Mouse (Mus musculus) forebrain, embryonic 10.5 days (tissue): ENCODE measurements around the gene Snx30. TPM values are rescaled to one million over a fixed set of nuclear protein-coding genes. Genes with fewer than 3 reads are reported as not detected.
A peak's percentile ranks its signal among the peaks of the same experiment; 100 is the strongest.
"Not testable (repeated sequence)": the region's sequence is repeated elsewhere in the genome, so short reads cannot be mapped to it uniquely, and the experiment has no call there.

Experiments
- DNase-seq: peaks from one replicate; pipeline ENCODE4 v3.0.0-alpha.2; 2017; ENCODE audit warnings: low spot score; ENCODE audit errors: extremely low spot score
- H3K27ac ChIP-seq: fragments of 300-500 bp; sonication (generic); 2 replicates; pipeline ENCODE4 v1.5.1; 2016; ENCODE audit warnings: mild to moderate bottlenecking
- H3K27me3 ChIP-seq: fragments of 300-500 bp; sonication (generic); 2 replicates; pipeline ENCODE4 v1.6.1; 2016; ENCODE audit warnings: mild to moderate bottlenecking; ENCODE audit not compliant: poor library complexity, severe bottlenecking
- H3K36me3 ChIP-seq: fragments of 300-500 bp; sonication (generic); replicated peaks from 2 replicates; pipeline ENCODE4 v1.6.1; 2016; ENCODE audit warnings: mild to moderate bottlenecking, moderate library complexity
- H3K4me1 ChIP-seq: fragments of 300-500 bp; sonication (generic); 2 replicates; pipeline ENCODE4 v1.6.1; 2016
- H3K4me3 ChIP-seq: fragments of 300-500 bp; sonication (generic); 2 replicates; pipeline ENCODE4 v1.5.1; 2016; ENCODE audit warnings: mild to moderate bottlenecking, moderate library complexity
- H3K9me3 ChIP-seq: fragments of 300-500 bp; sonication (generic); 2 replicates; pipeline ENCODE4 v1.6.1; 2016; ENCODE audit warnings: mild to moderate bottlenecking, moderate library complexity
- WGBS: fragments of 180-500 bp; shearing (Covaris S2); methylation state at CpG from one replicate; pipeline ENCODE4 v1.1.7; 2016; 5-methylcytosine and 5-hydroxymethylcytosine counted together
- polyA plus RNA-seq: library from polyadenylated mRNA; unstranded; fragments of >200 nt; fragmentation: Nextera tagmentation; extraction: Ambion mirVana; gene quantifications from 2 replicates; pipeline ENCODE4 v1.2.1, GENCODE M21; 2016

Snx30 gene
- polyA plus RNA-seq, 1 experiment from 2014 or later = 5.7 TPM

- 58% methylated on average over 1 of the region's 1 CpGs for WGBS
- DNase-seq = no peak
- H3K4me1 ChIP-seq = peaks cover 12% of the 10 kb centered on the region
- H3K4me3 ChIP-seq = no peak overlapping the region
- H3K27ac ChIP-seq = no peak overlapping the region
- no peaks in the 10 kb centered on the region for H3K27me3 ChIP-seq
- H3K9me3 ChIP-seq = no peaks in the 10 kb centered on the region
- peaks cover 51% of the 10 kb centered on the region for H3K36me3 ChIP-seq
These were observed 25.1 kb upstream of the Snx30 start for GRCm38 (mm10) chr4:59780568-59780967.

GRCm38 (mm10) chr4:59782853-59783684, 22.6 kb upstream of the Snx30 start:
- H3K27ac ChIP-seq = peak overlapping the region; percentile 92
- under 1% methylated on average over 47 of the region's 47 CpGs for WGBS
- H3K27me3 ChIP-seq = no peaks in the 10 kb centered on the region
- no peaks in the 10 kb centered on the region for H3K9me3 ChIP-seq
- H3K36me3 ChIP-seq = peaks cover 28% of the 10 kb centered on the region
- H3K4me3 ChIP-seq = peak overlapping the region; percentile 86
- peak; percentile 42 for DNase-seq
- H3K4me1 ChIP-seq = peaks cover 12% of the 10 kb centered on the region

GRCm38 (mm10) chr4:59783685-59784279, 21.9 kb upstream of the Snx30 start:
- Histone ChIP-seq H3K27me3 (no peaks in the 10 kb centered on the region), H3K4me1 (peaks cover 12% of the 10 kb centered on the region), H3K36me3 (peaks cover 21% of the 10 kb centered on the region), H3K9me3 (no peaks in the 10 kb centered on the region), H3K27ac (peak overlapping the region; percentile 92), H3K4me3 (peak overlapping the region; percentile 86)
- peak; percentile 97 for DNase-seq
- 1% methylated on average over 36 of the region's 36 CpGs for WGBS

- Histone ChIP-seq H3K4me1 (peaks cover 12% of the 10 kb centered on the region), H3K4me3 (no peak overlapping the region), H3K27ac (no peak overlapping the region), H3K27me3 (no peaks in the 10 kb centered on the region), H3K36me3 (peaks cover 6% of the 10 kb centered on the region), H3K9me3 (no peaks in the 10 kb centered on the region)
- DNase-seq = no peak
- WGBS = 31% methylated on average over 2 of the region's 2 CpGs
These were observed 20.2 kb upstream of the Snx30 start for GRCm38 (mm10) chr4:59785412-59785811.

GRCm38 (mm10) chr4:59786661-59787060, 19.0 kb upstream of the Snx30 start:
- peaks cover 3% of the 10 kb centered on the region for H3K36me3 ChIP-seq
- under 1% methylated on average over 7 of the region's 7 CpGs for WGBS
- peak; percentile 68 for DNase-seq
- no peaks in the 10 kb centered on the region for H3K27me3 ChIP-seq
- H3K9me3 ChIP-seq = no peaks in the 10 kb centered on the region
- H3K27ac ChIP-seq = no peak overlapping the region
- no peak overlapping the region for H3K4me3 ChIP-seq
- peaks cover 9% of the 10 kb centered on the region for H3K4me1 ChIP-seq

GRCm38 (mm10) chr4:59787126-59787525, 18.5 kb upstream of the Snx30 start:
- H3K4me3 ChIP-seq = no peak overlapping the region
- H3K36me3 ChIP-seq = no peaks in the 10 kb centered on the region
- H3K27ac ChIP-seq = no peak overlapping the region
- no peak for DNase-seq
- 67% methylated on average over 6 of the region's 6 CpGs for WGBS
- H3K27me3 ChIP-seq = no peaks in the 10 kb centered on the region
- H3K9me3 ChIP-seq = no peaks in the 10 kb centered on the region
- H3K4me1 ChIP-seq = peaks cover 5% of the 10 kb centered on the region

GRCm38 (mm10) chr4:59789015-59789414, 16.6 kb upstream of the Snx30 start:
- no peak overlapping the region for H3K4me3 ChIP-seq
- H3K36me3 ChIP-seq = no peaks in the 10 kb centered on the region

GRCm38 (mm10) chr4:59793626-59794025, 12.0 kb upstream of the Snx30 start:
- H3K27me3 ChIP-seq, H3K4me1 ChIP-seq, H3K9me3 ChIP-seq, H3K27ac ChIP-seq, H3K4me3 ChIP-seq, DNase-seq, H3K36me3 ChIP-seq: not testable (repeated sequence)
- WGBS = 93% methylated on average over 2 of the region's 2 CpGs

More at GRCm38 (mm10) chr4:59789015-59789414, 16.6 kb upstream of the Snx30 start:
- H3K4me1 ChIP-seq = no peaks in the 10 kb centered on the region
- H3K27ac ChIP-seq = no peak overlapping the region
- no peaks in the 10 kb centered on the region for H3K9me3 ChIP-seq
- no peak for DNase-seq
- H3K27me3 ChIP-seq = no peaks in the 10 kb centered on the region

- Histone ChIP-seq H3K4me3 (no peak overlapping the region), H3K36me3 (no peaks in the 10 kb centered on the region), H3K27ac (no peak overlapping the region), H3K4me1 (no peaks in the 10 kb centered on the region), H3K9me3 (no peaks in the 10 kb centered on the region), H3K27me3 (no peaks in the 10 kb centered on the region)
- DNase-seq = no peak
- 80% methylated on average over 2 of the region's 2 CpGs for WGBS
These were observed 11.5 kb upstream of the Snx30 start for GRCm38 (mm10) chr4:59794116-59794515.

GRCm38 (mm10) chr4:59795788-59796455, 9.7 kb upstream of the Snx30 start:
- Histone ChIP-seq H3K4me3 (no peak overlapping the region), H3K27ac (no peak overlapping the region), H3K36me3 (no peaks in the 10 kb centered on the region), H3K4me1 (no peaks in the 10 kb centered on the region), H3K27me3 (no peaks in the 10 kb centered on the region), H3K9me3 (no peaks in the 10 kb centered on the region)
- DNase-seq = no peak
- 90% methylated on average over 2 of the region's 2 CpGs for WGBS

- WGBS = 91% methylated on average over 5 of the region's 5 CpGs
- peaks cover 4% of the 10 kb centered on the region for H3K4me1 ChIP-seq
- peaks cover 8% of the 10 kb centered on the region; the same call in 1 of the 2 replicates for H3K27me3 ChIP-seq
- H3K9me3 ChIP-seq = no peaks in the 10 kb centered on the region
- H3K4me3 ChIP-seq = no peak overlapping the region
- H3K27ac ChIP-seq = no peak overlapping the region
- DNase-seq = no peak
- no peaks in the 10 kb centered on the region for H3K36me3 ChIP-seq
These were observed 5.5 kb upstream of the Snx30 start for GRCm38 (mm10) chr4:59800181-59800580.

- Histone ChIP-seq H3K36me3 (no peaks in the 10 kb centered on the region), H3K27me3 (peaks cover 8% of the 10 kb centered on the region; the same call in 1 of the 2 replicates), H3K4me1 (peaks cover 11% of the 10 kb centered on the region), H3K27ac (no peak within 1 kb of the TSS), H3K4me3 (no peak within 1 kb of the TSS), H3K9me3 (no peaks in the 10 kb centered on the region)
- DNase-seq = no peak
These were observed 4.2 kb upstream of the Snx30 start, which contains the start of gene Inip for GRCm38 (mm10) chr4:59801489-59801888. Gene Inip (minus strand): TSS chr4:59801589.

GRCm38 (mm10) chr4:59802107-59802506, 3.5 kb upstream of the Snx30 start:
- Histone ChIP-seq H3K27ac (no peak overlapping the region), H3K4me1 (peaks cover 17% of the 10 kb centered on the region), H3K27me3 (peaks cover 8% of the 10 kb centered on the region; the same call in 1 of the 2 replicates), H3K4me3 (no peak overlapping the region), H3K36me3 (no peaks in the 10 kb centered on the region), H3K9me3 (no peaks in the 10 kb centered on the region)
- 85% methylated on average over 6 of the region's 6 CpGs for WGBS
- DNase-seq = no peak
